Mouse (Mus musculus): ENCODE measurements around the gene Src. TPM values are rescaled to one million over a fixed set of nuclear protein-coding genes. Genes with fewer than 3 reads are reported as not detected.
"Not testable (repeated sequence)": the region's sequence is repeated elsewhere in the genome, so short reads cannot be mapped to it uniquely, and the experiment has no call there.

Src gene
- total RNA-seq (2021) = 100 to 1,000 TPM; 117 to 118 TPM
- long read RNA-seq, experiment 1, partial matches to known transcripts = 6 of 7 reads
- long read RNA-seq, experiment 1, other reads (novel, unspliced or antisense) = 0 of 7 reads
- long read RNA-seq, experiment 2, partial matches to known transcripts = 7 of 29 reads
- long read RNA-seq, experiment 2, other reads (novel, unspliced or antisense) = 19 of 29 reads

- DNase-seq (ENCODE audit: low spot score in 2 of 2) = no peak
Observed at GRCm38 (mm10) chr2:157418206-157418605, at the start of gene Src. Src (plus strand) TSS chr2:157418444.

- DNase-seq (ENCODE audit: low spot score in 2 of 2) = no peak
Observed at GRCm38 (mm10) chr2:157371696-157372095, 46.5 kb upstream of the Src start.

- DNase-seq (ENCODE audit: low spot score in 2 of 2) = no peak
Observed at GRCm38 (mm10) chr2:157373681-157374080, 44.6 kb upstream of the Src start.

GRCm38 (mm10) chr2:157375051-157375450, 43.2 kb upstream of the Src start:
- no peak for DNase-seq (ENCODE audit: low spot score in 2 of 2)

GRCm38 (mm10) chr2:157375794-157376757, 42.2 kb upstream of the Src start:
- DNase-seq (ENCODE audit: low spot score in 2 of 2) = no peak

- DNase-seq (ENCODE audit: low spot score in 2 of 2) = no peak
Observed at GRCm38 (mm10) chr2:157376995-157377394, 41.2 kb upstream of the Src start.

- no peak for DNase-seq (ENCODE audit: low spot score in 2 of 2)
Observed at GRCm38 (mm10) chr2:157384836-157385235, 33.4 kb upstream of the Src start.

- not testable (repeated sequence) for DNase-seq (ENCODE audit: low spot score in 2 of 2)
Observed at GRCm38 (mm10) chr2:157388901-157389590, 29.2 kb upstream of the Src start.

- no peak for DNase-seq (ENCODE audit: low spot score in 2 of 2)
Observed at GRCm38 (mm10) chr2:157389591-157389921, 28.7 kb upstream of the Src start.

- no peak for DNase-seq (ENCODE audit: low spot score in 2 of 2)
Observed at GRCm38 (mm10) chr2:157392331-157392730, 25.9 kb upstream of the Src start.

GRCm38 (mm10) chr2:157393549-157393948, 24.7 kb upstream of the Src start:
- no peak for DNase-seq (ENCODE audit: low spot score in 2 of 2)

- no peak for DNase-seq (ENCODE audit: low spot score in 2 of 2)
Observed at GRCm38 (mm10) chr2:157394868-157395267, 23.4 kb upstream of the Src start.

- no peak for DNase-seq (ENCODE audit: low spot score in 2 of 2)
Observed at GRCm38 (mm10) chr2:157395371-157395770, 22.9 kb upstream of the Src start.

GRCm38 (mm10) chr2:157395960-157396359, 22.3 kb upstream of the Src start:
- DNase-seq (ENCODE audit: low spot score in 2 of 2) = no peak

- DNase-seq (ENCODE audit: low spot score in 2 of 2) = no peak
Observed at GRCm38 (mm10) chr2:157397376-157397775, 20.9 kb upstream of the Src start.

- no peak for DNase-seq (ENCODE audit: low spot score in 2 of 2)
Observed at GRCm38 (mm10) chr2:157398539-157398938, 19.7 kb upstream of the Src start.

- peak in 1 of 2 experiments; percentile 25 for DNase-seq (ENCODE audit: low spot score in 2 of 2)
Observed at GRCm38 (mm10) chr2:157399797-157400196, 18.4 kb upstream of the Src start.

GRCm38 (mm10) chr2:157400491-157400890, 17.8 kb upstream of the Src start:
- no peak for DNase-seq (ENCODE audit: low spot score in 2 of 2)

- DNase-seq (ENCODE audit: low spot score in 2 of 2) = no peak
Observed at GRCm38 (mm10) chr2:157401261-157401660, 17.0 kb upstream of the Src start.

GRCm38 (mm10) chr2:157407596-157407995, 10.6 kb upstream of the Src start:
- no peak for DNase-seq (ENCODE audit: low spot score in 2 of 2)

- DNase-seq (ENCODE audit: low spot score in 2 of 2) = peak in 1 of 2 experiments; percentile 68
Observed at GRCm38 (mm10) chr2:157409793-157410533, 8.3 kb upstream of the Src start.
